Mouse (Mus musculus) midbrain, embryonic 16.5 days (tissue): ENCODE measurements around the gene St6galnac6. TPM values are rescaled to one million over a fixed set of nuclear protein-coding genes. Genes with fewer than 3 reads are reported as not detected.

Experiments
- ATAC-seq: fragments of 200-750 bp; cut with Nextera tagmentation; 2 replicates; pipeline ENCODE4 v1.8.0; 2017; ENCODE audit warnings: moderate TSS enrichment
- H3K27ac ChIP-seq: fragments of 300-500 bp; sonication (generic); 2 replicates; pipeline ENCODE4 v1.5.1; 2014; ENCODE audit warnings: mild to moderate bottlenecking, low read length, mixed read lengths
- H3K27me3 ChIP-seq: fragments of 300-500 bp; sonication (generic); 2 replicates; pipeline ENCODE4 v1.6.1; 2014; ENCODE audit warnings: low read depth, low read length, mixed read lengths; ENCODE audit not compliant: control insufficient read depth, insufficient read depth
- H3K36me3 ChIP-seq: fragments of 300-500 bp; sonication (generic); 2 replicates; pipeline ENCODE4 v1.6.1; 2014; ENCODE audit warnings: mild to moderate bottlenecking, low read length, moderate library complexity, mixed read lengths; ENCODE audit not compliant: control insufficient read depth, insufficient read depth
- H3K4me1 ChIP-seq: fragments of 300-500 bp; sonication (generic); 2 replicates; pipeline ENCODE4 v1.6.1; 2014; ENCODE audit warnings: mild to moderate bottlenecking, low read length, mixed read lengths; ENCODE audit not compliant: control insufficient read depth, insufficient read depth
- H3K4me2 ChIP-seq: fragments of 300-500 bp; sonication (generic); 2 replicates; pipeline ENCODE4 v1.6.1; 2014; ENCODE audit warnings: mild to moderate bottlenecking, low read length, mixed read lengths
- H3K4me3 ChIP-seq: fragments of 300-500 bp; sonication (generic); 2 replicates; pipeline ENCODE4 v1.5.1; 2014; ENCODE audit warnings: low read depth, mild to moderate bottlenecking, low read length, moderate library complexity, mixed read lengths
- H3K9ac ChIP-seq: fragments of 300-500 bp; sonication (generic); 2 replicates; pipeline ENCODE4 v1.6.1; 2014; ENCODE audit warnings: low read depth, low read length, mixed read lengths
- H3K9me3 ChIP-seq: fragments of 300-500 bp; sonication (generic); replicated peaks from 2 replicates; pipeline ENCODE4 v1.6.1; 2014; ENCODE audit warnings: mild to moderate bottlenecking, low read length, mixed read lengths; ENCODE audit not compliant: control insufficient read depth, poor library complexity, severe bottlenecking
- WGBS: fragments of 180-500 bp; shearing (Covaris S2); extraction: QIAGEN DNeasy Blood & Tissue Kit; methylation state at CpG from one replicate; pipeline ENCODE4 v1.1.7; 2014; 5-methylcytosine and 5-hydroxymethylcytosine counted together
- polyA plus RNA-seq: library from polyadenylated mRNA; unstranded; fragments of >200 nt; fragmentation: Nextera tagmentation; extraction: Ambion mirVana; gene quantifications from 2 replicates; pipeline ENCODE4 v1.2.1, GENCODE M21; 2015

The St6galnac6 gene
- polyA plus RNA-seq, 1 experiment from 2014 or later = 36.4 TPM

DNA sequence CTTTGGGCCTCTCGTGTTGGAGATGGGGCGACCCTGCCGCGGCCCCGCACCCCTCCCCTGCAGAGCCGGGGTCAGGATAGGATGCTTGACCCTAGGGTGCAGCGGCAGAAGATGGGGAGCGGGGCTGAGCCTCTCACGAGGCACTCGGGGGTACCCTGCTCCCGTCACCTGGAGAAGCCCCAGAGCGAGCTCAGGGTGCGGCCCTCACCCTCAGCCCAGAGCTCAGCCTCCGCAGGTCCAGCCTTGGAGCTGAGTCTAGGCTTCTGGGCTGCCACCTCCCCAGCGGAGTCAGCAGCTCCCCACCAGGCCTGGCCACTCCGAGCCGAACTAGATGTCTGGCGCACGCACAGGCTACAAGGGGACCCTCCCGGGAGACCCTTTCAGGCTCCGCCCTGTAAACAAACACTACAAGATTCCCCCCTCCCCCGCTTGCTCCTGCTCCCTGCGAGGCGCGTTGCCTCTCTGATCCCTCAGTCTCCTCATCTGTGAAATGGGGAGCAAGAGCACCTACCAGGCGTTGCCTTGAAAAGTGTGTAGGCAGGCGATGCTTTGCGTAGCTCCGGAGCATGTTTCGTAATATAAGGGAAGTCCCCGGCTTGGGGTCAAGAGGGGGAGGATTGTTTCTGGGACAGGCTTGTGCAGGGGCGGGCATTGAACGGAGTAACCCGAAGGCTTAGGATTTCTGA is 7.9 kb downstream of the St6galnac6 start:
- H3K4me3 ChIP-seq = peak overlapping the region; percentile 68
- no peaks in the 10 kb centered on the region for H3K36me3 ChIP-seq
- H3K9ac ChIP-seq = peak overlapping the region; percentile 79
- peaks cover 3% of the 10 kb centered on the region; the same call in 1 of the 2 replicates for H3K27me3 ChIP-seq
- H3K4me2 ChIP-seq = peak overlapping the region; percentile 86
- H3K27ac ChIP-seq = no peak overlapping the region
- ATAC-seq = peak; percentile 66
- H3K4me1 ChIP-seq = peaks cover 23% of the 10 kb centered on the region
- H3K9me3 ChIP-seq = no peaks in the 10 kb centered on the region
- WGBS = 8% methylated on average over 32 of the region's 34 CpGs

DNA sequence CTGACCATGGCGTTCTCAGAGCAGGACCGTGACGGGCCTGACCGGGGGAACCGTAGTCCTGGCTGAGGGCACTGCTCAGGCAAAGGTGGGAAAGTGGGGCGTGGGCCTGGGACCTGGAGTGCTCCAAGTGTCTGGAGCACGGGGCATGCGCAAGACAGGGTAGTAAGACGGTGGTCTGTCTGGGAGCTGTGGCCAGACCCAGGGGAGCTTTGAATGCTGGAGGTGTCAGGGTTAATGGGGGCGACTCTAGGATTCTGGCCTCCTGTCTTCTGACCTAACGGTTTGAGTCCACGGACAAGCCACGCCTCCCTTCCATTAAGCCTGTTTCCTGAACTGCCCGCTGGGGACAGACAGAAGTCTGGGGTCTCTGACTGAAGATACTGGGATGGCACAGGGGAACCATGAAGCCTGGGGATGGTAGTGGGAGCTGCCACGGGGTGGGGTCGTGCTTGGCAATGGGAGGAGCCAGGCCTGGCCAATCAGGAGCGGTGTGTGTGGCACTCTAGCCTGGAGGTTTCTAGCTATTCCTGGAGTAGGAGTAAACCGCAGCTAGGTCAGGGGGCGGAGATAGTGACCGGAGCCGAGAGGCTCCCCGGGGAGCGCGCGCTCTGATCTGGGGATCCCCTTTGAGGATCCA is 8.8 kb downstream of the St6galnac6 start:
- H3K9ac ChIP-seq = 0 out of 2 replicates have a peak overlapping the region, but pooled peaks have one; percentile 36
- H3K36me3 ChIP-seq = no peaks in the 10 kb centered on the region
- 10% methylated on average over 25 of the region's 25 CpGs for WGBS
- peak overlapping the region; percentile 68 for H3K4me3 ChIP-seq
- H3K4me1 ChIP-seq = peaks cover 23% of the 10 kb centered on the region
- H3K9me3 ChIP-seq = no peaks in the 10 kb centered on the region
- ATAC-seq = peak; percentile 44; the same call in 1 of the 2 replicates
- peak overlapping the region; percentile 86 for H3K4me2 ChIP-seq
- H3K27me3 ChIP-seq = peaks cover 3% of the 10 kb centered on the region; the same call in 1 of the 2 replicates
- H3K27ac ChIP-seq = no peak overlapping the region

DNA sequence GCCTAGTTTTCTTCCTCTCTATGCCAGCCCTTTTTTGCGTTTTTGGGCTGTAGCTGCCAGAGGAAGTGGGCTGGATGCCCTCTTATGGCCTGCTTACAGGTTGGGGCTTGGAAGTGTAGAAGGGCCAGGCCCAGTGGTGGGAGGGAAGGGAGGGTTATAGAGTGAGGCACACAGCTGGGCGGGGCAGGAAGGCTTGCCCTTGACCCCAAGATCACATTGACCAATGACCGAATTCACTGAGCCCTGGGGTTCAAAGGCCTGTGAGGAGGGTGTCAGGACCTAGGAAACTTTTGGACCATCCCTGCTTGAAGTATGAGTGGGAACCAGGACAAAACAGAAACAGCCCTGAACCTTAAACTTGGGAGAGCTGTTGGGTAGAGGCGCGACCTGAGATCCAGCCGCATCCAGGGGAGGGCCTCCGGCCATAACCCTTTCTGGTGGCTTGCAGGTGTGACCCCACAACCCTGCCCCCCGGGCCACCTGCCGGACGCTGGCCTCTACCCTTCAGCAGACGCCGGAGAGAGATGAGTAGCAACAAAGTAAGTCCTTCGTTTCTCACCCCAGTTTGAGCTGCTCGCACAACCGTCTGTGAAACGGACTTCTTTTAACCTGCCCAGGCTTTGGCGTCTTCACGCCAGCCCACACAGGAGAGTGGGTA is 9.4 kb downstream of the St6galnac6 start:
- no peak overlapping the region for H3K27ac ChIP-seq
- H3K4me3 ChIP-seq = peak overlapping the region; percentile 68
- peak overlapping the region; percentile 86 for H3K4me2 ChIP-seq
- no peak for ATAC-seq
- H3K36me3 ChIP-seq = no peaks in the 10 kb centered on the region
- H3K27me3 ChIP-seq = peaks cover 3% of the 10 kb centered on the region; the same call in 1 of the 2 replicates
- WGBS = 41% methylated on average over 18 of the region's 18 CpGs
- H3K9ac ChIP-seq = no peak overlapping the region
- H3K4me1 ChIP-seq = peaks cover 23% of the 10 kb centered on the region
- H3K9me3 ChIP-seq = no peaks in the 10 kb centered on the region

DNA sequence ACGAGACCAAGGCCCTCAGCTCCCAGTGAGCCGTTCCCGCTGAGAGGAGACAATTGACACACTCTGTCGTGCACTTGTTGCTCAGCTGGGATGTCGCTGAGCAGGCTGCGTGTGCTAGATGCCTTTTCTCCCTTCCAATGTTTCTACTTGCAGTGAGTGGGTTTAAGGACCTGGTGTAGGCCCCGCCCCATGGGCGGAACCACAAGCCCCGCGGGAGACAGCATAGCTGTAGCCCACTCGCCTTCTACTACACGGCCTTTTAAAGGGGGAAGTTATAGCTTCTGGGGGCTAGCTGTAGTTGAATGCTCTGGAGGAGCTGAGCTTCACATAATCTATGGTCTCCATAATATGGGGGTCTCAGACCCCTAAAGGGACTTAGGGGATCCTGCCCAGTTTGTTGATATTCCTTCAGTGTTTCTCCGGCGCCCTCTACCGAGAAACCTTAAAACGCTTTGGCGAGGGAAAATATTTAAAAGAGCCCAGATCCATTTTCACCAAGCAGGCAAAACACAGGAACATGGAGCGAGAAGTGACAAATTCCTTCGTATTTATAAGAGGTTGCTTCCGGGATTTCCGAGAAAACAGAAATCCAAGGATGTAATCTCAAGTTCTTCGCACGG is 11.2 kb downstream of the St6galnac6 start:
- Histone ChIP-seq H3K4me2 (peak overlapping the region; percentile 53), H3K4me3 (peak overlapping the region; percentile 30), H3K27ac (no peak overlapping the region), H3K9ac (peak overlapping the region; percentile 36; the same call in 1 of the 2 replicates), H3K27me3 (peaks cover 3% of the 10 kb centered on the region; the same call in 1 of the 2 replicates), H3K9me3 (no peaks in the 10 kb centered on the region), H3K4me1 (peaks cover 23% of the 10 kb centered on the region), H3K36me3 (no peaks in the 10 kb centered on the region)
- ATAC-seq = no peak
- WGBS = 17% methylated on average over 23 of the region's 23 CpGs

DNA sequence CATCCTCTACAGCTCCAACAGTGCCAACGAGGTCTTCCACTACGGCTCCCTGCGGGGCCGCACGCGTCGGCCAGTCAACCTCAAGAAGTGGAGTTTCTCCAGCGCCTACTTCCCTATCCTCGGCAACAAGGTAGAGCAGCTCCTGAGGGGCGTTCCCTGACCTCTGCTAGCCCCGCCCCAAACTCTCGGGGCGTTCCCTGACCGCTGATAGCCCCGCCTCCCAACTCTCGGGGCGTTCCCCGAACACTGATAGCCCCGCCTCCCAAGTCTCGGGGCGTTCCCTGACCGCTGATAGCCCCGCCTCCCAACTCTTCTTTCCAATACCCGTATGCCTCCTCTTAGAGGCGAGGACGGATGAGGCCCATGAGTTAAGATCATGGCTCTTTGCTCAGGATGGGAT is 12.8 kb downstream of the St6galnac6 start:
- 71% methylated on average over 26 of the region's 26 CpGs for WGBS
- H3K27me3 ChIP-seq = peaks cover 3% of the 10 kb centered on the region; the same call in 1 of the 2 replicates
- H3K4me2 ChIP-seq = no peak overlapping the region
- no peak overlapping the region for H3K27ac ChIP-seq
- no peak overlapping the region for H3K9ac ChIP-seq
- peaks cover 23% of the 10 kb centered on the region for H3K4me1 ChIP-seq
- H3K4me3 ChIP-seq = no peak overlapping the region
- ATAC-seq = no peak
- H3K36me3 ChIP-seq = no peaks in the 10 kb centered on the region
- H3K9me3 ChIP-seq = no peaks in the 10 kb centered on the region

DNA sequence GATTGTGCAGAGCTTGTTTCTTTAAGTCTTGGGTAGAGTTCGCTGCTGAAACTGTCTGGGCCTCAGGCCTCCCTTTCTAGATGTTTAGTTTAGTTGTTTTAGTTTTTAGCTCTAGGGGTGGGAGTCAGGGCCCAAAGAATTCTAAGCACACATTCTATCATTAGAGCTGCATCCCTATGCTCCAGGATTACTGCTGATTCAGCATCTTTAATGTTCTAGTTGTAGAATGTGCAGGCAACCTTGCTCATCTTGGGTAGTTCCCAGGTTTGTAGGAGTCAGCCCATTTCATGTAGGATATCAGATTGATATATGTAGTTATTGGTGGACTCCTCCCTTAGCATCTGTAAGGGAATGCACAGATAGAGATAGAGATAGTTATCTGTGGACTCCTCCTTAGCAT is 17.6 kb downstream of the St6galnac6 start:
- Histone ChIP-seq H3K9me3 (0 out of 2 replicates have a peak, but pooled peaks cover 3% of the 10 kb centered on the region), H3K36me3 (peaks cover 2% of the 10 kb centered on the region; the same call in 1 of the 2 replicates), H3K4me2 (no peak overlapping the region), H3K27me3 (no peaks in the 10 kb centered on the region), H3K27ac (no peak overlapping the region), H3K4me1 (peaks cover 6% of the 10 kb centered on the region; the same call in 1 of the 2 replicates), H3K9ac (no peak overlapping the region), H3K4me3 (no peak overlapping the region)
- no peak for ATAC-seq
- 97% methylated on average over 1 of the region's 1 CpGs for WGBS

DNA sequence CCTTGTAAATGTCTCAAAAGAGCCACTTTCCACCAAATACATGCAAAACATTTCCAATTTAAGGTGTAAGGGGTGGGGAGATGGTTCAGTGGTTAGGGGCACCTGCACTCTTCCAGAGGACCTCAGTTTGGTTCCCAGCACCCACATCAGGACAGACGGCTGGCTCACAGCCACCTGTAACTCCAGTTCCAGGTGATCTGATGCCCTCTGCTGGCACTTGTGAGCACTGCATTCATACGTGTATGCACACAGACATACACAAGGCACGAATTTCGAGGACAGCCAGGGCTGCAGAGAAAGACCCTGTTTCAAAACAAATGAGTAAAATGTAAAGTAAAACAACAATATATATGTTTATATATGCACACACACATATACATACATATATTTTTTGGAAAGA is 18.1 kb downstream of the St6galnac6 start:
- Histone ChIP-seq H3K4me1 (peaks cover 6% of the 10 kb centered on the region; the same call in 1 of the 2 replicates), H3K27me3 (no peaks in the 10 kb centered on the region), H3K36me3 (peaks cover 2% of the 10 kb centered on the region; the same call in 1 of the 2 replicates), H3K9ac (no peak overlapping the region), H3K27ac (no peak overlapping the region), H3K4me3 (no peak overlapping the region), H3K9me3 (0 out of 2 replicates have a peak, but pooled peaks cover 3% of the 10 kb centered on the region), H3K4me2 (no peak overlapping the region)
- 91% methylated on average over 4 of the region's 4 CpGs for WGBS
- ATAC-seq = no peak

DNA sequence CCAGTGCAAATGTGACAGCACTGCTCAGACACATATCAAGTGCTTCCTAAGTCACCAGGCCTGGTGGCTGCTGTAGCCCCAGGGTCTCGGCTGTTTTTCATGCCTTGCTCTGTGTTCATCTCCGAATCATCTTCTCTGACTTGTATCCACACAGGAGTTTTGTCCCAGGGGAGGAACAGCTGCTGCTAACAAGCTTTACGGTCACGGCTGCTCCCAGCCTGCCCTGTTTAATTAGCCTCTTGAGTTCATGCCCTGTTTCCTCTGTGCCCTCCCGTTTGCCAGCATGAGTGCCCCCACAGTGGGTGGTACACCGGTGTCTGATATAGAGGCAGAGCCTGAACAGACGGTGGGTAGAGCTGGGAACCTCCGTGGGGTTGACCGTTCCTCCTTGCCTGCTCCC is 18.5 kb downstream of the St6galnac6 start:
- Histone ChIP-seq H3K36me3 (peaks cover 2% of the 10 kb centered on the region; the same call in 1 of the 2 replicates), H3K27ac (no peak overlapping the region), H3K9me3 (0 out of 2 replicates have a peak, but pooled peaks cover 3% of the 10 kb centered on the region), H3K9ac (no peak overlapping the region), H3K4me3 (no peak overlapping the region), H3K4me2 (no peak overlapping the region), H3K27me3 (no peaks in the 10 kb centered on the region), H3K4me1 (peaks cover 6% of the 10 kb centered on the region; the same call in 1 of the 2 replicates)
- 48% methylated on average over 9 of the region's 9 CpGs for WGBS
- ATAC-seq = 0 out of 2 replicates have a peak, but pooled peaks have one; percentile 37
